Mouse (Mus musculus) liver, adult 2 months (tissue): ENCODE data around the gene Bcar1. TPM values are rescaled to one million over a fixed set of nuclear protein-coding genes. Genes with fewer than 3 reads are reported as not detected.

Experiments used
- DNase-seq: peaks from one replicate; pipeline ENCODE4 v3.0.0-alpha.2; 2011; ENCODE audit warnings: low read depth, low spot score; ENCODE audit errors: extremely low read depth
- H3K27ac ChIP-seq: fragments of 200-500 bp; replicated peaks from 2 replicates; pipeline ENCODE4 v1.5.1; 2012; ENCODE audit warnings: low read depth, mild to moderate bottlenecking, control low read depth, inconsistent platforms, low read length; ENCODE audit not compliant: insufficient read depth
- H3K27me3 ChIP-seq: fragments of 200-500 bp; 2 replicates; pipeline ENCODE4 v1.6.1; 2012; ENCODE audit warnings: mild to moderate bottlenecking, moderate library complexity, low read length, inconsistent platforms; ENCODE audit not compliant: control insufficient read depth, insufficient read depth
- H3K36me3 ChIP-seq: fragments of 200-500 bp; 2 replicates; pipeline ENCODE4 v1.6.1; 2012; ENCODE audit warnings: low read length, inconsistent platforms; ENCODE audit not compliant: control insufficient read depth, insufficient read depth
- H3K4me1 ChIP-seq: fragments of 200-500 bp; 2 replicates; pipeline ENCODE4 v1.6.1; 2011; ENCODE audit warnings: low read length; ENCODE audit not compliant: control insufficient read depth, insufficient read depth
- H3K4me3 ChIP-seq: fragments of 200-500 bp; 2 replicates; pipeline ENCODE4 v1.5.1; 2011; ENCODE audit warnings: low read depth, mild to moderate bottlenecking, control low read depth, low read length, moderate library complexity; ENCODE audit not compliant: insufficient read depth
- H3K79me2 ChIP-seq: fragments of 200-500 bp; 2 replicates; pipeline ENCODE4 v1.6.1; 2012; ENCODE audit warnings: inconsistent platforms, mild to moderate bottlenecking, low read length, moderate library complexity; ENCODE audit not compliant: control insufficient read depth, insufficient read depth
- H3K9ac ChIP-seq: fragments of 200-500 bp; 2 replicates; pipeline ENCODE4 v1.6.1; 2012; ENCODE audit warnings: low read depth, mild to moderate bottlenecking, control low read depth, inconsistent platforms, low read length
- CTCF ChIP-seq: fragments of 200-500 bp; IDR thresholded peaks from 2 replicates; pipeline ENCODE4 v1.5.1; 2011; ENCODE audit warnings: low read depth, low read length, control low read depth
- POLR2A ChIP-seq: fragments of 200-500 bp; IDR thresholded peaks from 2 replicates; pipeline ENCODE4 v1.6.1; 2011; ENCODE audit warnings: low read length, control low read depth; ENCODE audit not compliant: insufficient read depth; ENCODE audit errors: extremely low read depth
- WGBS: fragments of 180-500 bp; shearing (Covaris S2); methylation state at CpG from one replicate; pipeline ENCODE4 v1.1.7; 2018; 5-methylcytosine and 5-hydroxymethylcytosine counted together
- polyA plus RNA-seq: library from polyadenylated mRNA; depleted of rRNA; stranded (reverse); fragments of >200 nt; gene quantifications from 2 replicates; pipeline ENCODE4 v1.2.3, GENCODE M21; 2012
- total RNA-seq: library from RNA; depleted of rRNA; stranded (reverse); fragments of >200 nt; gene quantifications from 2 replicates; pipeline ENCODE4 v1.2.3, GENCODE M21; 2014

The Bcar1 gene
- total and polyA plus RNA-seq, 2 experiments: 11.3 to 53.2 TPM

DNA sequence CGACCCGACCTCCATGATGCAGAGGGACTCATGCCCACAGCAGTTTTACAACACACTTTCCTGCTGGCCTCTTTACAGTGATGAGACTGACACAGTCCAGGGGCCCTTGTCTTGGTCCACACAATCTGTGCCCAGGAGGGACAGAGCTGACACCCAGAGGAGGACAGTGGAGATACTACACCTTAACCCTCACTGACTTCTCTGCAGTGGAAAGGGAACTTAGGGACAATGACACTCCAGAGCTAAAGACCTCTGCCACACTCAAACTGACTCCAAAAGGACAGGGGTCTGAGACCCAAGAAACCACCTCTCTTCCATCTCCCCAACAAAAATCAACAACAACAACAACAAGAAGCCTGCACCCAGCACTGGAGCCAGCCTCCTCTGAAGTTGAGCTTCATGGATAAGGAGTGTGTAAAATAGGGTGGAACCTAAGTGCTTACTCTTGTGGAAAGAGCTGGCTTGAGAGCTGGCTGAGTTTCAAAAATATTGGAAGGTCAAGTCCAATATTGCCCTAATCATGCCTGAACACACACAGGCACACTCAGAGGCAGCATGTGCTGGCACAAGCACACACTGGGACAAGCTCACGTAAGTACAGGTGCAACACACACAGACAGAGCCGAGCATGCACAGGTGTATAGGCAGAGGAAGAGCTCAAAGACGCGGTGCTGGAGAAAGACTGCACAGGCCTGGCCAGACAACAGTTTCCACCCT, 9.2 kb downstream of the Bcar1 start:
- Histone ChIP-seq H3K27ac (peak overlapping the region; percentile 70), H3K9ac (peak overlapping the region; percentile 19; the same call in 1 of the 2 replicates), H3K79me2 (peaks cover 65% of the 10 kb centered on the region), H3K36me3 (no peaks in the 10 kb centered on the region), H3K4me1 (peaks cover 69% of the 10 kb centered on the region), H3K27me3 (no peaks in the 10 kb centered on the region), H3K4me3 (no peak overlapping the region)
- DNase-seq: peak; percentile 73
- TF ChIP-seq CTCF (no peak), POLR2A (no peak)
- WGBS: 18% methylated on average over 6 of the region's 6 CpGs

DNA sequence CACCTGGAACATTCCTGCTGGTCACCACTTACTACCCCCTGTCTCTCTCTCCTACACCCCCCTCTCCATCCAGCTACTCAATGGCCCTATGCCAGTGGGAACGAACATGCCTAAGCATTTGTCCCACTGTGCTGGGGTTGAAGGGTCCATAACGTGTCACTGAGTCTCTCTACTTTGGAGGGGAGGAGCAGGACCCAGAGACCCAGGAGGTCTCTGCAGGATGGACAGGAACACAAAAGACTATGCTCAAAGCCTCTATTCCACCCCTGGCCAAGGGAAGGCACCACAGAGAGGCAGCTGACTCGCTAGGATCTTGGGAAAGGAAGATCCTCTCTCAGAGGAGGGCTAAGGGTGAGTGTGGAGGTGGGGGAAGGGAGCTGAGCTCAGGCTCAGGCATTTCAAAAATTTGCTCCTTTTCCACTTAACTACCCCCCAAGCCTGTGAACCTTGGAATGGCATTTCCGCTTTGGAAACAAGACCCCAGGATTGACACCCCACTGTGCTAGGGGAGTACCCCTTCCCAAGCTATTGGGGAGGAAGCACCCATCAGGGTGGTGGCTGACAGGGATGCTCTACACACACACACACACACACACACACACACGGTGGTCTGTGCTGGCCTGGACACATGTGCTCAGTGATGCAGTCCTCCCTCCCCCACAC, 9.9 kb downstream of the Bcar1 start:
- no peak for DNase-seq
- Histone ChIP-seq H3K27me3 (no peaks in the 10 kb centered on the region), H3K36me3 (no peaks in the 10 kb centered on the region), H3K27ac (peak overlapping the region; percentile 30), H3K9ac (no peak overlapping the region), H3K79me2 (peaks cover 65% of the 10 kb centered on the region), H3K4me1 (peaks cover 70% of the 10 kb centered on the region), H3K4me3 (no peak overlapping the region)
- no peak for TF ChIP-seq CTCF
- TF ChIP-seq POLR2A: no peak
- WGBS: 50% methylated on average over 5 of the region's 5 CpGs

DNA sequence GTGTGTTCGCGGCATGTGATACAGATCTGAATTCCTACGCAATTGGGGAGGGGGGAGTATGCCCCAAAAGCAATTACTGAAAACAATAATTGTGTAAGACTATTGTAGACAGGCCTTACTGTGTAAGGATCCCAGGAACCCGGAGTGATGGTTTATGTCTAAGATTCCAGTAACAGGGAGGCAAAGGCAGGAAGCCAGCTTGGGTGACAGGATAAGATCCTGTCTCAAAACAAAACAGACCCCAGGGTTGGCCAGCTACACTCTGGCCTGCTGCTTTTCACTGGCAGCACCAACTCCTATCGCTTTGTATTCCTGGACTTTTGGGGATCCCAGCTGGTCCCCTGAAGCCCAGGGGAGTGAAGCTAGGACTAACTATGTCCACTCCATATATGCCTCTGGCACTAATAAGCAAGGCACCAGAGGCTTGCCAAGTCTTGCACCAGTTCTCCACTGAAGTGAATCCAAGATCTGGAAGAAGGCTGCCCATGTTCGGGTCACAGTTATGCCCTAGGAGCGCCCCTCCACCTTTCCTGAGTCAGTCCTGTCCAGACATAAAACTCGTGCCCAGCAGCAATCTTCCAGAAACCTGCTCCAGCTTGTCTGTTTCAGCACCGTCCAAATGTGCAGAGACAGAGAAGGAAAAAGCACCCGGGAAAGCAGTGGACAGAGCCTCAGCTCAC, 11.1 kb downstream of the Bcar1 start:
- TF ChIP-seq POLR2A: no peak
- no peak for TF ChIP-seq CTCF
- peak overlapping the region; percentile 59 for H3K27ac ChIP-seq
- peak overlapping the region; percentile 2; the same call in 1 of the 2 replicates for H3K4me3 ChIP-seq
- H3K27me3 ChIP-seq: no peaks in the 10 kb centered on the region
- 7% methylated on average over 10 of the region's 10 CpGs for WGBS
- H3K4me1 ChIP-seq: peaks cover 80% of the 10 kb centered on the region
- H3K79me2 ChIP-seq: peaks cover 71% of the 10 kb centered on the region
- H3K36me3 ChIP-seq: no peaks in the 10 kb centered on the region
- no peak for DNase-seq
- H3K9ac ChIP-seq: peak overlapping the region; percentile 23; the same call in 1 of the 2 replicates

DNA sequence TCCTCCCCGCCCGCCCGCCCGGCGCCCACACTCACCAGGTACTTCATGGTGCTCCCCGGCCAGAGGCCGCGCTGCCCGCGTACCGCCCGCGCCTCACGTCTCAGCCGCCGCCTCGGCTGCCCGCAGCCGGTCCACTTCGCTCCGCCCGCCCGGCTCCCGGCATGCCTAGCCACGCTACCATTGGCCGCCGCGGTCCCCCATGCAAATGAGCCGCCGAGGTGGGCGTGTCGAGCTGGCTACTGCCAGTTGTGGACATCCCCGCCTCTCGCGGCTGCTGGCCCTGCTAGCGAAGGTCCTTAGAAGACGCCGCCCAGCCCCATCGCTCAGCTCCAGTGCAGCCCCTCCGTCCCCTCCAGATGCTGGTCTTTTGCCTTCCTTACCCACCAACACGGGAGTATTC, 11.6 kb downstream of the Bcar1 start:
- peak overlapping the region; percentile 85 for H3K4me3 ChIP-seq
- peak overlapping the region; percentile 87 for H3K9ac ChIP-seq
- H3K36me3 ChIP-seq: no peaks in the 10 kb centered on the region
- H3K27ac ChIP-seq: peak overlapping the region; percentile 88
- peak; percentile 82 for DNase-seq
- H3K27me3 ChIP-seq: no peaks in the 10 kb centered on the region
- peaks cover 65% of the 10 kb centered on the region for H3K79me2 ChIP-seq
- TF ChIP-seq POLR2A: 0 out of 2 replicates have a peak, but pooled peaks have one; percentile 79
- no peak for TF ChIP-seq CTCF
- peaks cover 79% of the 10 kb centered on the region for H3K4me1 ChIP-seq
- under 1% methylated on average over 40 of the region's 41 CpGs for WGBS

DNA sequence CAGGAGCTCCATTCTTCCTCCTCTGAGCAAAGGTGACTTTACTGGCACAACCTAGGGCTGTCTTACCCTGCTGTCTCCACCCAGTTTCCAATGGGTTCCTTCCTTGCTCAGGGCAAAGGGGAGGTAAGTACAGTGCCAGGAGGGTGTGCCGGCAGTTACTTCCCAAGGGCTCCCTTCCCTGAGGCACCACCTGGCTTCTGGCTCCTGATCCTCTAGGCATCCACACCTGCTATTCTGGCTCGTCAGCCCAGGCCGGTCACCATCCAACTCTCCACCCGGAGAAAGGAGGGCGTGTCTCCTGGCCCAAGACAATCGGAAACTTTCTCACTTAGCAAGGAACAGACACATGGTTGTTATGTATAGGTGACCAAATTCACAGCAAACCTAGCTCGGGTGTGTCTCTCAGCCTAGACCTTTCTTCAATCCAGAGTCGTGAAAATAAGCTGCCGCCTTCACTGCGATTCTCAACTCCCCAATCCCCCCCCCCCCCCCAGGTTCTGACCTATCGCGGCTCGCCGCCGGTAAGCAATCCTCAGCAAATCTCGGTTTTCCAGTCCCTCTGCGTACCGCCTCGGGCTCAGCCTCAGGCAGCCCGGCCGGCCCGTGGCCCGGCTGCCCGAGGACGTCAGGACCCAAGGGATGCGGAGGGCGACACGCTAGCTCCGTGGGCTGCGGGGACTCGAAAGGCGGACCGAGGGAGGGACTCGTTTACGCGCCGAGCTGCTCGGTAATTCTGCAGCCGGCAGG, 12.2 kb downstream of the Bcar1 start:
- H3K4me1 ChIP-seq: peaks cover 76% of the 10 kb centered on the region
- no peaks in the 10 kb centered on the region for H3K36me3 ChIP-seq
- TF ChIP-seq POLR2A (no peak), CTCF (no peak)
- 1% methylated on average over 39 of the region's 39 CpGs for WGBS
- H3K9ac ChIP-seq: peak overlapping the region; percentile 87
- no peaks in the 10 kb centered on the region for H3K27me3 ChIP-seq
- H3K79me2 ChIP-seq: peaks cover 59% of the 10 kb centered on the region
- DNase-seq: peak; percentile 74
- peak overlapping the region; percentile 88 for H3K27ac ChIP-seq
- peak overlapping the region; percentile 85 for H3K4me3 ChIP-seq
